Mouse (Mus musculus) 3T3-L1 (cell line): ENCODE measurements at regions not wholly inside any gene's neighbourhood (a gene's known extent, or its start where the extent isn't known, plus 50 kb on each side); places are given as distances from the start of the nearest gene placed in this dataset.

ENCODE experiments used
- DNase-seq: peaks from one replicate; pipeline ENCODE4 v3.0.0-alpha.2; 2015; ENCODE audit warnings: low read depth, low spot score

GRCm38 (mm10) chr10:87722244-87722643 is 135.8 kb upstream of the Igf1 start:
- no peak for DNase-seq

- no peak for DNase-seq
These were observed 125.4 kb upstream of the Igf1 start for GRCm38 (mm10) chr10:87732658-87733057.

GRCm38 (mm10) chr10:87733241-87733640 is 124.8 kb upstream of the Igf1 start:
- no peak for DNase-seq

- no peak for DNase-seq
These were observed 117.7 kb upstream of the Igf1 start for GRCm38 (mm10) chr10:87740323-87740722.

- DNase-seq: no peak
These were observed 115.3 kb upstream of the Igf1 start for GRCm38 (mm10) chr10:87742766-87743165.

- no peak for DNase-seq
These were observed 110.1 kb upstream of the Igf1 start for GRCm38 (mm10) chr10:87747846-87748552.

GRCm38 (mm10) chr10:87748631-87749193 is 109.4 kb upstream of the Igf1 start:
- DNase-seq: no peak

GRCm38 (mm10) chr10:87750321-87750720 is 107.7 kb upstream of the Igf1 start:
- DNase-seq: peak; percentile 14

- no peak for DNase-seq
These were observed 107.1 kb upstream of the Igf1 start for GRCm38 (mm10) chr10:87750972-87751371.

GRCm38 (mm10) chr10:87752117-87752516 is 105.9 kb upstream of the Igf1 start:
- DNase-seq: no peak

- no peak for DNase-seq
These were observed 104.6 kb upstream of the Igf1 start for GRCm38 (mm10) chr10:87753483-87753882.

GRCm38 (mm10) chr10:87761528-87762030 is 96.5 kb upstream of the Igf1 start:
- DNase-seq: no peak

- DNase-seq: peak; percentile 93
These were observed 70.5 kb upstream of the Igf1 start for GRCm38 (mm10) chr10:87787521-87787920.

GRCm38 (mm10) chr10:87792346-87792745 is 65.7 kb upstream of the Igf1 start:
- peak; percentile 90 for DNase-seq

GRCm38 (mm10) chr10:87803936-87804791 is 53.9 kb upstream of the Igf1 start:
- DNase-seq: no peak

GRCm38 (mm10) chr10:87804792-87805082 is 53.3 kb upstream of the Igf1 start:
- DNase-seq: no peak
